Mouse (Mus musculus) left cerebral cortex, adult 2 months (tissue): ENCODE results near the gene Akr1b8. TPM values are rescaled to one million over a fixed set of nuclear protein-coding genes. Genes with fewer than 3 reads are reported as not detected.
"Not testable (repeated sequence)": the region's sequence is repeated elsewhere in the genome, so short reads cannot be mapped to it uniquely, and the experiment has no call there.

Source experiments
- DNase-seq, 2 experiments: peaks; one replicate each; pipeline ENCODE4 v3.0.0; 2021 to 2022; ENCODE audit warnings: low spot score in 2 of 2, mixed read lengths in 1 of 2; ENCODE audit errors: extremely low spot score in 1 of 2
- H3K27ac ChIP-seq: fragments of 200-600 bp; 2 replicates; pipeline ENCODE4 v1.8.1; 2022
- H3K4me3 ChIP-seq: fragments of 200-600 bp; 2 replicates; pipeline ENCODE4 v1.8.1; 2022
- CTCF ChIP-seq: fragments of 200-600 bp; IDR thresholded peaks from 2 replicates; pipeline ENCODE4 v1.8.1; 2022; ENCODE audit warnings: antibody characterized with exemption, mild to moderate bottlenecking, moderate library complexity
- intact Hi-C: fragments of 180-260 bp; cut with DNase I; formaldehyde crosslinking; loops from one replicate; pipeline ENCODE4 v1.15.1; 2025
- total RNA-seq, 2 experiments: library from RNA; stranded (reverse); gene quantifications; 2 replicates each; pipeline ENCODE4 v1.2.3; 2021

The Akr1b8 gene
- total RNA-seq, 2 experiments from 2014 or later: 0.26 to 0.68 TPM

- Histone ChIP-seq H3K27ac (no peak overlapping the region), H3K4me3 (no peak overlapping the region)
- intact Hi-C loops: no loop called here
- no peak for DNase-seq
- no peak for TF ChIP-seq CTCF
These were observed 732 bp downstream of the Akr1b8 start for GRCm38 (mm10) chr6:34354354-34355348.

- no peak for DNase-seq
- Histone ChIP-seq H3K27ac (no peak overlapping the region), H3K4me3 (no peak overlapping the region)
- intact Hi-C loops: no loop called here
- TF ChIP-seq CTCF: no peak; the same call in 1 of the 2 replicates
These were observed 1.4 kb downstream of the Akr1b8 start for GRCm38 (mm10) chr6:34355349-34355747.

- intact Hi-C loops: no loop called here
- DNase-seq: no peak
- H3K4me3 ChIP-seq: no peak overlapping the region
- H3K27ac ChIP-seq: no peak overlapping the region
- TF ChIP-seq CTCF: no peak
These were observed 1.9 kb downstream of the Akr1b8 start for GRCm38 (mm10) chr6:34355841-34356240.

GRCm38 (mm10) chr6:34364217-34365136, 10.6 kb downstream of the Akr1b8 start:
- H3K4me3 ChIP-seq: no peak overlapping the region
- no peak overlapping the region for H3K27ac ChIP-seq
- no peak for DNase-seq
- intact Hi-C loops: no loop called here
- peak; percentile 24 for TF ChIP-seq CTCF

- no peak for TF ChIP-seq CTCF
- H3K4me3 ChIP-seq: no peak overlapping the region
- no peak overlapping the region for H3K27ac ChIP-seq
- DNase-seq: no peak
- intact Hi-C loops: no loop called here
These were observed 14.1 kb downstream of the Akr1b8 start for GRCm38 (mm10) chr6:34367998-34368397.

- Histone ChIP-seq H3K27ac (no peak overlapping the region), H3K4me3 (no peak overlapping the region)
- intact Hi-C loops: loop anchor here (2.0 to 10.0 kb wide), 3 partner anchors 77 to 385 kb away; no protein-coding TSS in a partner anchor
- no peak for TF ChIP-seq CTCF
- DNase-seq: no peak
These were observed 16.2 kb downstream of the Akr1b8 start for GRCm38 (mm10) chr6:34370081-34370480.

GRCm38 (mm10) chr6:34371700-34372351, 17.9 kb downstream of the Akr1b8 start:
- peak; percentile 79 for DNase-seq
- Histone ChIP-seq H3K4me3 (no peak overlapping the region), H3K27ac (no peak overlapping the region)
- peak; percentile 84 for TF ChIP-seq CTCF
- intact Hi-C loops: loop anchor here (1.0 to 10.0 kb wide), 4 partner anchors 26 to 383 kb away; no protein-coding TSS in a partner anchor

- DNase-seq: no peak
- no peak for TF ChIP-seq CTCF
- intact Hi-C loops: loop anchor here (10.0 kb wide), 1 partner anchor 381 kb away; no protein-coding TSS in a partner anchor
- no peak overlapping the region for H3K4me3 ChIP-seq
- no peak overlapping the region for H3K27ac ChIP-seq
These were observed 19.9 kb downstream of the Akr1b8 start for GRCm38 (mm10) chr6:34373841-34374240.

- not testable (repeated sequence) for H3K4me3 ChIP-seq, DNase-seq, H3K27ac ChIP-seq
- intact Hi-C loops: loop anchor here (10.0 kb wide), 1 partner anchor 379 kb away; no protein-coding TSS in a partner anchor
These were observed 22.0 kb downstream of the Akr1b8 start for GRCm38 (mm10) chr6:34375888-34376287.

- H3K4me3 ChIP-seq: no peak overlapping the region; the same call in 1 of the 2 replicates
- no peak for TF ChIP-seq CTCF
- no peak overlapping the region for H3K27ac ChIP-seq
- DNase-seq: no peak
- intact Hi-C loops: no loop called here
These were observed 29.5 kb downstream of the Akr1b8 start for GRCm38 (mm10) chr6:34383401-34383800.

- H3K27ac ChIP-seq: peak within 1 kb of the TSS; percentile 86
- H3K4me3 ChIP-seq: peak within 1 kb of the TSS; percentile 53
- no peak for TF ChIP-seq CTCF
- peak; percentile 68 to 76 for DNase-seq
- intact Hi-C loops: no loop called here
These were observed 30.3 kb downstream of the Akr1b8 start, which contains the start of gene Akr1b10 for GRCm38 (mm10) chr6:34384110-34384661. Akr1b10 (plus strand) TSS chr6:34384218.
